Mouse (Mus musculus) midbrain, embryonic 12.5 days (tissue): ENCODE measurements at regions not wholly inside any gene's neighbourhood (a gene's known extent, or its start where the extent isn't known, plus 50 kb on each side); places are given as distances from the start of the nearest gene placed in this dataset.

Experiments
- ATAC-seq: fragments of 200-750 bp; cut with Nextera tagmentation; 2 replicates; pipeline ENCODE4 v1.8.0; 2017; ENCODE audit warnings: low read depth, moderate TSS enrichment, moderate library complexity; ENCODE audit not compliant: low FRiP score
- H3K27ac ChIP-seq: fragments of 300-500 bp; sonication (generic); replicated peaks from 2 replicates; pipeline ENCODE4 v1.5.1; 2016; ENCODE audit warnings: mild to moderate bottlenecking
- H3K27me3 ChIP-seq: fragments of 300-500 bp; sonication (generic); 2 replicates; pipeline ENCODE4 v1.6.1; 2016; ENCODE audit warnings: mild to moderate bottlenecking
- H3K36me3 ChIP-seq: fragments of 300-500 bp; sonication (generic); 2 replicates; pipeline ENCODE4 v1.6.1; 2016
- H3K4me1 ChIP-seq: fragments of 300-500 bp; sonication (generic); 2 replicates; pipeline ENCODE4 v1.6.1; 2016
- H3K4me2 ChIP-seq: fragments of 300-500 bp; sonication (generic); replicated peaks from 2 replicates; pipeline ENCODE4 v1.6.1; 2016; ENCODE audit warnings: mild to moderate bottlenecking, moderate library complexity
- H3K4me3 ChIP-seq: fragments of 300-500 bp; sonication (generic); 2 replicates; pipeline ENCODE4 v1.5.1; 2016; ENCODE audit warnings: mild to moderate bottlenecking
- H3K9ac ChIP-seq: fragments of 300-500 bp; sonication (generic); replicated peaks from 2 replicates; pipeline ENCODE4 v1.6.1; 2016; ENCODE audit warnings: mild to moderate bottlenecking, moderate library complexity
- H3K9me3 ChIP-seq: fragments of 300-500 bp; sonication (generic); 2 replicates; pipeline ENCODE4 v1.6.1; 2016; ENCODE audit warnings: mild to moderate bottlenecking
- WGBS: fragments of 180-500 bp; shearing (Covaris S2); methylation state at CpG from one replicate; pipeline ENCODE4 v1.1.7; 2016; 5-methylcytosine and 5-hydroxymethylcytosine counted together

DNA sequence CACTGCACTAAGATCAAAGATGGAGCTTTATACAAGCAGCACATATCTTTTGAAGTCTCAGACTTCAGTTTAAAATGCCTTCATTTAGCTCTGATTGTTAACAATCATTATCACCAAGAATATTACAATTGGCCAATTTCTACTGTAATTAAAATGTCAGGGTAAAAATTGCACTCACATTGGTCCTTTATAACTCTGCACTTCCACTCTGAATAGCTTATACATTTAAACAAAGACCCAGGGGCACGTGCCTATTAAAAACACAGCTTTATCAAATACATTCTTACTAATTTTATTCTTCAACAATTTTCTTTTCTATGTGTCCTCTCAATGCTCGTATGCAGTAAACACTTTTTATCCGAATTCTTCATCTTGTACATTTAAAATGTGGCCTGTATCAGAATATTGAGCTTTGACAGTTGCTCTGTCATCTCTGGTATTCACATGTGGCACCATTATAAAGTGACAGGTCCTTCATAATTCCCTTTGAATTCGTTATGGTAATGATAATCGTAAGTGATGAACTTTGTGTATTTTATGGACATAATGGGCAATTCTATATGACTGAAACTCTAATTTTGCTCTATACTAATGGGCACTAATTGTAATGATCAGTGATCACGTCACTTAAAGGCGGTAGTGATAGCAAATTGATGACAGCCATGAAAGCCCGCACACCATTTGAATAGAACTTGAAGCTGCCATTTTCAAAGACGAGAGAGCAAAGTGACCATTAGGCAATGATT is 486.4 kb upstream of the Pbx1 start:
- 89% methylated on average over 9 of the region's 9 CpGs for WGBS

DNA sequence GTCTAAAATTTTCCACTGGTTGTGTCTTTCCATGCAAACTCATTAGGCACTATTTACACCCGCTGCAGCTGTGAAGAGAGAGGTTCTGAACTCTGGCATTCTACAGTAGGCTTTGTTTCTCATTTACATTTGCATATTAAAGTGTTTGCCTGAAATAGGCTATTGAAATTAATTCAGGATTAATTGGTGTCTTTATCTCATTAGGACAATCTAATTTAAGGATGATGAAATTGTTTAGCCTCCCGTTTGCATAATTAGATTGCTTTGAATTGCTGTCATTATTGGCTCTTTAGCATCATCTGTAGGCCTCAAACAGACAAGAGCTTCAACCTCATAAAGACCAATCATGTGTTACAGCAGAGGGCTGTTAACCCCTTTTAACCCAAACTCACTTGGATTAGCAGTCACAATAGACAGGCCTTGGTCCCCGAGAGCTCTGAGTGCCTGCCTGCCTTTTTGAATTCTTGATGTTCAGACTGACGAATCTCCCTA is 476.7 kb upstream of the Pbx1 start:
- H3K27ac ChIP-seq: no peak overlapping the region
- no peak overlapping the region for H3K4me3 ChIP-seq
- peaks cover 3% of the 10 kb centered on the region; the same call in 1 of the 2 replicates for H3K4me1 ChIP-seq
- H3K9ac ChIP-seq: no peak overlapping the region
- H3K4me2 ChIP-seq: no peak overlapping the region
- no peaks in the 10 kb centered on the region for H3K36me3 ChIP-seq
- H3K27me3 ChIP-seq: no peaks in the 10 kb centered on the region
- peak; percentile 74 for ATAC-seq
- 35% methylated on average over 4 of the region's 4 CpGs for WGBS
- H3K9me3 ChIP-seq: no peaks in the 10 kb centered on the region

More for the DNA sequence above, 486.4 kb upstream of the Pbx1 start:
- ATAC-seq: no peak
- Histone ChIP-seq H3K27ac (no peak overlapping the region), H3K9me3 (no peaks in the 10 kb centered on the region), H3K27me3 (no peaks in the 10 kb centered on the region), H3K9ac (no peak overlapping the region), H3K4me1 (no peaks in the 10 kb centered on the region), H3K4me2 (no peak overlapping the region), H3K36me3 (no peaks in the 10 kb centered on the region), H3K4me3 (no peak overlapping the region)

- no peak overlapping the region for H3K4me2 ChIP-seq
- no peak overlapping the region for H3K27ac ChIP-seq
- ATAC-seq: peak; percentile 54; the same call in 1 of the 2 replicates
- WGBS: 94% methylated on average over 6 of the region's 6 CpGs
- H3K4me3 ChIP-seq: no peak overlapping the region
- no peaks in the 10 kb centered on the region for H3K36me3 ChIP-seq
- H3K9me3 ChIP-seq: no peaks in the 10 kb centered on the region
- H3K9ac ChIP-seq: no peak overlapping the region
- H3K4me1 ChIP-seq: peaks cover 3% of the 10 kb centered on the region; the same call in 1 of the 2 replicates
- H3K27me3 ChIP-seq: no peaks in the 10 kb centered on the region
Observed at GRCm38 (mm10) chr1:168908192-168908591, 476.1 kb upstream of the Pbx1 start.

DNA sequence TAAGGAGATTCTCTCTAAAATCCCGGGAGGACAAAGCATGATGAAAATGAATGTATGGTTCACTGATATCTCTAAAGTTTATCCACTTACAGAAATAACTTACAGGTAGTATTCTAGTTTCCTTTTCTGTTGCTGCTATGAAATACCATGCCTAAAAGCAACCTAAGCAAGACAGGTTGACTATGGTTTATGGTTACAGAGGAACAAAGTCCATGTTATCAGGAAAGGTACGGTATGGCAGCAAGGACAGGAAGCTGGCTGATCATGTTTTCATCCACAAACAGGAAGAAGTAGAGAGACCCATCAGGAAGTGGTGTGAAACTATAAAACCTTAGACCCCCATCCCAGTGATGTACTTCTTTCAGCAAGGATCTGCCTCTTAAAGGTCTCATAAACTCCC is 466.4 kb upstream of the Pbx1 start:
- no peak overlapping the region for H3K27ac ChIP-seq
- H3K9ac ChIP-seq: no peak overlapping the region
- H3K4me1 ChIP-seq: no peaks in the 10 kb centered on the region
- H3K27me3 ChIP-seq: no peaks in the 10 kb centered on the region
- no peaks in the 10 kb centered on the region for H3K36me3 ChIP-seq
- 97% methylated on average over 2 of the region's 2 CpGs for WGBS
- no peak overlapping the region for H3K4me2 ChIP-seq
- no peak for ATAC-seq
- no peaks in the 10 kb centered on the region for H3K9me3 ChIP-seq
- no peak overlapping the region for H3K4me3 ChIP-seq

GRCm38 (mm10) chr1:168861577-168861976 is 429.5 kb upstream of the Pbx1 start:
- Histone ChIP-seq H3K4me2 (no peak overlapping the region), H3K4me3 (no peak overlapping the region), H3K27me3 (no peaks in the 10 kb centered on the region), H3K4me1 (no peaks in the 10 kb centered on the region), H3K9ac (no peak overlapping the region), H3K9me3 (no peaks in the 10 kb centered on the region), H3K36me3 (no peaks in the 10 kb centered on the region), H3K27ac (no peak overlapping the region)
- no peak for ATAC-seq
- WGBS: 78% methylated on average over 3 of the region's 3 CpGs

- H3K9me3 ChIP-seq: no peaks in the 10 kb centered on the region
- 90% methylated on average over 3 of the region's 3 CpGs for WGBS
- H3K27ac ChIP-seq: no peak overlapping the region
Observed at GRCm38 (mm10) chr1:168823184-168823583, 391.1 kb upstream of the Pbx1 start.

DNA sequence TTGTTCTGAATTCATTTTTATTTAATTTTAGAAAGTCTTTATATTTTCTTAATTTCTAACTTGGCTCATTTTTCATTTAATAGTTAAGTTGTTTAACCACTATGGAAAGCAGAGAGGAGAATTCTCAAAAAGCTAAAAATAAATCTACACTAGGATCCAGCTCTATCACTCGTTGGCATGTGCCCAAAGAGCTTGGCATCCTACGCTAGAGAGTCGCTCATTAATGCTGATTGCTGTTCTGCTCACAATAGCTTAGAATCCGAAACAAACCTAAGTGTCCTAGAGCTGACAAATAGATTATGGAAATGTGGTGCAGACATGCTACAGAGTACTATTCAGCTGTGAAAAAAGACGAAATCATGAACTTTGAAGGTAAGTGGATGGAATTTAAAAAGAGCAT is 386.3 kb upstream of the Pbx1 start:
- no peaks in the 10 kb centered on the region for H3K4me1 ChIP-seq
- no peaks in the 10 kb centered on the region for H3K9me3 ChIP-seq
- no peaks in the 10 kb centered on the region for H3K36me3 ChIP-seq
- H3K27ac ChIP-seq: no peak overlapping the region
- no peak overlapping the region for H3K4me2 ChIP-seq
- 73% methylated on average over 5 of the region's 5 CpGs for WGBS
- H3K4me3 ChIP-seq: no peak overlapping the region
- no peak for ATAC-seq
- H3K27me3 ChIP-seq: no peaks in the 10 kb centered on the region
- H3K9ac ChIP-seq: no peak overlapping the region

More at GRCm38 (mm10) chr1:168823184-168823583, 391.1 kb upstream of the Pbx1 start:
- H3K4me1 ChIP-seq: no peaks in the 10 kb centered on the region
- no peak overlapping the region for H3K9ac ChIP-seq
- no peaks in the 10 kb centered on the region for H3K27me3 ChIP-seq
- H3K4me2 ChIP-seq: no peak overlapping the region
- H3K36me3 ChIP-seq: no peaks in the 10 kb centered on the region
- no peak for ATAC-seq
- H3K4me3 ChIP-seq: no peak overlapping the region

- no peak for ATAC-seq
- Histone ChIP-seq H3K27me3 (no peaks in the 10 kb centered on the region), H3K9me3 (no peaks in the 10 kb centered on the region), H3K4me2 (no peak overlapping the region), H3K27ac (no peak overlapping the region), H3K9ac (no peak overlapping the region), H3K4me1 (no peaks in the 10 kb centered on the region; the same call in 1 of the 2 replicates), H3K36me3 (no peaks in the 10 kb centered on the region), H3K4me3 (no peak overlapping the region)
- WGBS: 64% methylated on average over 3 of the region's 3 CpGs
Observed at GRCm38 (mm10) chr1:168807084-168807483, 375.0 kb upstream of the Pbx1 start.

DNA sequence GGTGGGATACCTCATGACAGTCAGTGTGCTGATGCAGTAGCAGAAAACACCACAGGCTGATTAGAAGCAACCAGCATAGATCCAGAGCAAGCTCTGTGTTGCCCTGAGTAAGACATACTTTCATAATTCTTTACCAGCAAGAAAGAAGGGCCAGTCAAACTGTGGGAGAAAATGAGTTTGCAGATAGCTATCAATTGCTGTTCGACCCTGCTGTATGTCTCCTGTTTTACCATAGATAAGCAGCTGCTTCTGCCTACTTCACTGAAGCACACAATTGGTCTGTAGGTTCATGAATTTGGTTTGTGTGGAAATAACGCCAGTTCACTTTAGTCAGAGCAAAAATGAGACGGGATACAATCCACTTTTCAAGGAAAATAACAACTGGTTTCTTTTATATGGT is 373.4 kb upstream of the Pbx1 start:
- Histone ChIP-seq H3K9me3 (no peaks in the 10 kb centered on the region), H3K9ac (no peak overlapping the region), H3K27me3 (no peaks in the 10 kb centered on the region), H3K4me1 (no peaks in the 10 kb centered on the region; the same call in 1 of the 2 replicates), H3K36me3 (no peaks in the 10 kb centered on the region), H3K27ac (no peak overlapping the region), H3K4me2 (no peak overlapping the region), H3K4me3 (no peak overlapping the region)
- ATAC-seq: no peak
- WGBS: 69% methylated on average over 3 of the region's 3 CpGs

GRCm38 (mm10) chr1:168801046-168801445 is 369.0 kb upstream of the Pbx1 start:
- Histone ChIP-seq H3K9me3 (no peaks in the 10 kb centered on the region), H3K27me3 (no peaks in the 10 kb centered on the region), H3K4me2 (no peak overlapping the region), H3K27ac (no peak overlapping the region), H3K9ac (no peak overlapping the region), H3K36me3 (no peaks in the 10 kb centered on the region), H3K4me1 (no peaks in the 10 kb centered on the region; the same call in 1 of the 2 replicates), H3K4me3 (no peak overlapping the region)
- no peak for ATAC-seq
- 83% methylated on average over 1 of the region's 1 CpGs for WGBS

- H3K36me3 ChIP-seq: no peaks in the 10 kb centered on the region
- ATAC-seq: no peak
- no peaks in the 10 kb centered on the region for H3K27me3 ChIP-seq
- H3K4me3 ChIP-seq: no peak overlapping the region
- 48% methylated on average over 3 of the region's 3 CpGs for WGBS
- H3K27ac ChIP-seq: no peak overlapping the region
- no peaks in the 10 kb centered on the region for H3K4me1 ChIP-seq
- H3K9ac ChIP-seq: no peak overlapping the region
- no peak overlapping the region for H3K4me2 ChIP-seq
- no peaks in the 10 kb centered on the region for H3K9me3 ChIP-seq
Observed at GRCm38 (mm10) chr1:168786731-168787130, 354.7 kb upstream of the Pbx1 start.

DNA sequence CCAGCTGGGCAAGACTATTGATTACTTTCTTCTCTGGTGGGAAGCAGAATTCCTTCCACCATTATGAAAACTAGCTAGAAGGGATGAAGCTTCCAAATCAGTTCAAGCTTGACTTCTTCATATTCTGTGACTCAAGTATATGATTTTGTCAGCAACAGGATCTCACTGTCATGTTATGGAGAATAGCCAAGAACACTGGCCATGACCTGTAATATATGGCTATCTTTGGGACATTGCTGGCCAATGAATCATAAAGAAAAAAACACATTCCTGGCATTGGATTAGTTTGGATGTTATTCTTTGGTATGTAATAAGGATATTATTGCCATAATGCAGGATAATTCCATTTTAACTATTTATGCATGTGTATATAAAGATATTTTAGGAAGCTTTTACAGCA is 351.8 kb upstream of the Pbx1 start:
- H3K27ac ChIP-seq: no peak overlapping the region
- H3K4me1 ChIP-seq: no peaks in the 10 kb centered on the region
- no peaks in the 10 kb centered on the region for H3K9me3 ChIP-seq
- H3K27me3 ChIP-seq: no peaks in the 10 kb centered on the region
- no peak overlapping the region for H3K9ac ChIP-seq
- no peaks in the 10 kb centered on the region for H3K36me3 ChIP-seq
- H3K4me3 ChIP-seq: no peak overlapping the region
- no peak overlapping the region for H3K4me2 ChIP-seq
- no peak for ATAC-seq
